Mouse (Mus musculus) stomach, embryonic 14.5 days (tissue): ENCODE results near the gene Ankrd35. TPM values are rescaled to one million over a fixed set of nuclear protein-coding genes. Genes with fewer than 3 reads are reported as not detected.
"Not testable (repeated sequence)": the region's sequence is repeated elsewhere in the genome, so short reads cannot be mapped to it uniquely, and the experiment has no call there.

Experiments used
- ATAC-seq: fragments of 200-750 bp; cut with Nextera tagmentation; 2 replicates; pipeline ENCODE4 v1.8.0; 2017; ENCODE audit warnings: low read depth, moderate TSS enrichment; ENCODE audit not compliant: insufficient number of reproducible peaks, insufficient read depth, low FRiP score
- H3K27ac ChIP-seq: fragments of 300-500 bp; sonication (generic); 2 replicates; pipeline ENCODE4 v1.5.1; 2014; ENCODE audit warnings: mild to moderate bottlenecking, low read length, moderate library complexity, mixed read lengths
- H3K27me3 ChIP-seq: fragments of 300-500 bp; sonication (generic); 2 replicates; pipeline ENCODE4 v1.6.1; 2014; ENCODE audit warnings: low read length, control low read depth, mixed read lengths; ENCODE audit not compliant: control insufficient read depth, insufficient read depth
- H3K36me3 ChIP-seq: fragments of 300-500 bp; sonication (generic); 2 replicates; pipeline ENCODE4 v1.6.1; 2014; ENCODE audit warnings: mild to moderate bottlenecking, control low read depth, low read length, moderate library complexity, mixed read lengths; ENCODE audit not compliant: control insufficient read depth, insufficient read depth
- H3K4me1 ChIP-seq: fragments of 300-500 bp; sonication (generic); 2 replicates; pipeline ENCODE4 v1.6.1; 2014; ENCODE audit warnings: low read length, control low read depth, mixed read lengths; ENCODE audit not compliant: control insufficient read depth, insufficient read depth
- H3K4me2 ChIP-seq: fragments of 300-500 bp; sonication (generic); replicated peaks from 2 replicates; pipeline ENCODE4 v1.6.1; 2014; ENCODE audit warnings: low read depth, low read length, control low read depth
- H3K4me3 ChIP-seq: fragments of 300-500 bp; sonication (generic); 2 replicates; pipeline ENCODE4 v1.5.1; 2014; ENCODE audit warnings: low read depth, low read length, control low read depth
- H3K9ac ChIP-seq: fragments of 300-500 bp; sonication (generic); replicated peaks from 2 replicates; pipeline ENCODE4 v1.6.1; 2014; ENCODE audit warnings: low read depth, mild to moderate bottlenecking, control low read depth, low read length, moderate library complexity, mixed read lengths
- H3K9me3 ChIP-seq: fragments of 300-500 bp; sonication (generic); 2 replicates; pipeline ENCODE4 v1.6.1; 2016; ENCODE audit warnings: low read depth, low read length, control low read depth; ENCODE audit not compliant: control insufficient read depth
- polyA plus RNA-seq: library from polyadenylated mRNA; unstranded; fragments of >200 nt; fragmentation: Nextera tagmentation; extraction: Ambion mirVana; gene quantifications from 2 replicates; pipeline ENCODE4 v1.2.1, GENCODE M21; 2014

Gene Ankrd35
- polyA plus RNA-seq, 1 experiment from 2014 or later: 0.82 TPM

- not testable (repeated sequence) for H3K9ac ChIP-seq, H3K9me3 ChIP-seq, H3K36me3 ChIP-seq, H3K4me1 ChIP-seq, ATAC-seq, H3K27ac ChIP-seq, H3K4me3 ChIP-seq, H3K4me2 ChIP-seq, H3K27me3 ChIP-seq
These were observed 70.3 kb downstream of the Ankrd35 start for GRCm38 (mm10) chr3:96740279-96740678.

Other genes with a start within 250 kb of the Ankrd35 start
- gene BC107364, start 217.8 kb upstream of the Ankrd35 start, polyA plus RNA-seq: not detected in 2 replicates
- gene Hfe2, start 145.0 kb upstream of the Ankrd35 start, polyA plus RNA-seq: 0.20 TPM in 1 of 2 replicates, not detected in the other
- 155 and 168 TPM in 2 replicates for gene Txnip, start 112.2 kb upstream of the Ankrd35 start, polyA plus RNA-seq
- gene Gm16253, start 93.1 kb upstream of the Ankrd35 start, polyA plus RNA-seq: 0.69 and 1.9 TPM in 2 replicates
- 21.5 and 29.5 TPM in 2 replicates for gene Polr3gl, start 76.0 kb upstream of the Ankrd35 start, polyA plus RNA-seq
- gene Ankrd34a, start 73.5 kb upstream of the Ankrd35 start, polyA plus RNA-seq: 2.9 and 3.4 TPM in 2 replicates
- gene Lix1l, start 69.0 kb upstream of the Ankrd35 start, polyA plus RNA-seq: 10.6 TPM in 2 replicates
- gene Rbm8a, start 40.2 kb upstream of the Ankrd35 start, polyA plus RNA-seq: 144 and 147 TPM in 2 replicates
- 45.4 and 51.3 TPM in 2 replicates for gene Pex11b, start 34.8 kb upstream of the Ankrd35 start, polyA plus RNA-seq
- gene Gm42957, start 34.7 kb upstream of the Ankrd35 start, polyA plus RNA-seq: 0.07 TPM in 1 of 2 replicates, not detected in the other
- gene Itga10, start 24.5 kb upstream of the Ankrd35 start, polyA plus RNA-seq: 0.88 and 1.00 TPM in 2 replicates
- 52.6 and 59.4 TPM in 2 replicates for gene Pias3, start 26.3 kb downstream of the Ankrd35 start, polyA plus RNA-seq
- 8.7 and 9.3 TPM in 2 replicates for gene Nudt17, start 38.4 kb downstream of the Ankrd35 start, polyA plus RNA-seq
- gene Polr3c, start 57.5 kb downstream of the Ankrd35 start, polyA plus RNA-seq: 31.8 and 32.5 TPM in 2 replicates
- gene Rnf115, start 57.5 kb downstream of the Ankrd35 start, polyA plus RNA-seq: 41.1 and 42.1 TPM in 2 replicates
- gene Pdzk1, start 159.2 kb downstream of the Ankrd35 start, polyA plus RNA-seq: 0.28 TPM in 1 of 2 replicates, not detected in the other
- 0.31 and 0.32 TPM in 2 replicates for gene Cd160, start 159.2 kb downstream of the Ankrd35 start, polyA plus RNA-seq
- 4.6 and 5.1 TPM in 2 replicates for gene Gja5, start 234.6 kb downstream of the Ankrd35 start, polyA plus RNA-seq
- gene Gpr89, start 235.2 kb downstream of the Ankrd35 start, polyA plus RNA-seq: 46.6 TPM in 2 replicates